Mouse (Mus musculus) small intestine, adult 2 months (tissue): ENCODE results near the gene Itprid2.

Experiments
- CTCF ChIP-seq: fragments of 200-500 bp; IDR thresholded peaks from 2 replicates; pipeline ENCODE4 v1.5.1; 2012; ENCODE audit warnings: low read depth, mild to moderate bottlenecking, control low read depth, inconsistent platforms, low read length, moderate library complexity, mixed read lengths; ENCODE audit not compliant: insufficient replicate concordance, insufficient read length; ENCODE audit errors: extremely low read depth
- POLR2A ChIP-seq: fragments of 200-500 bp; IDR thresholded peaks from 2 replicates; pipeline ENCODE4 v1.6.1; 2012; ENCODE audit warnings: low read depth, mild to moderate bottlenecking, control low read depth, inconsistent platforms, low read length, moderate library complexity

GRCm38 (mm10) chr2:79690838-79691237 lies 55.7 kb downstream of the Itprid2 start:
- TF ChIP-seq POLR2A (no peak), CTCF (no peak)
